Mouse (Mus musculus) neural tube, embryonic 10.5 days (tissue): Measurements from ENCODE around the gene Shank2.
A peak's percentile ranks its signal among the peaks of the same experiment; 100 is the strongest.

ENCODE experiments used
- DNase-seq: peaks from one replicate; pipeline ENCODE4 v3.0.0-alpha.2; 2017; ENCODE audit warnings: low spot score; ENCODE audit errors: extremely low spot score

Shank2 gene

DNA sequence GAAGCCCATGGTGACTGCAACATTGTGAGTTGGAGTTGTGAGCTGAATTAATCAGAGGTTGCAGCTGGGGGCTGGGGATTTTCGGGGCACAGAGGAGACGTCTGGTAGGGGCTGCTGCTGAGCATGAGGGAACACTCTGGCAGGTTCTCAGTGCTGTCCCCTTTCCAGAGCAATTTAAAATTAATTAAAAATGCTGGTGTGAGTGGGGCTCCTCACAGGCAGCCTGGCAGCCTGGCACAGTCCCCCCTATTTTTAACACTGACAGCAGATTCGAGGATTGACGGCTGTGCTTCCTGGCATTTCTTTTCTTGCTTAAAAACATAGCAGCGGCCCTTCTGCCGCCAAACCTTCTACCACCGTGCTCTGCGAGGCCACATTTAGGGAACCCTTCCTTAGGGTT is 157.8 kb downstream of the Shank2 start:
- no peak for DNase-seq

DNA sequence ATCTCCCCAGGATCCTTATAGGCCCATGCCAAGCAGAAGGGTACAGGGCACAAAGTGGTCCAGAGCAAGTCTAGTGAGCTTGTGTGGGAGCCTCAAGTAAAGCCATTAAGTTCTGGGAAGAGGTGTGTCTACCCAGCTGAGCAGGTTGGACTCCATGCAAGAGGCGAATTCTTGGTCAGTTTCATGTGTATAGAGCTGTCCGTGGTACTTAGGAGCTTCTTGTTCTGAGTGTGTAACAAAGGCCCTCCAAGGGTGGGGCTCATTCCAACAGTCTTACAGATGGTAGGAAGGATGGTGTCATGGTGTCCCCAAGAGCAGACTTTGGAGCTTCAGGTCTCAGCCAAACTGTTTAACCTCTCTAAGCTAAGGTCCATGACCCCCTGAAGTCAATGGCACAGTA is 158.3 kb downstream of the Shank2 start:
- DNase-seq = no peak

DNA sequence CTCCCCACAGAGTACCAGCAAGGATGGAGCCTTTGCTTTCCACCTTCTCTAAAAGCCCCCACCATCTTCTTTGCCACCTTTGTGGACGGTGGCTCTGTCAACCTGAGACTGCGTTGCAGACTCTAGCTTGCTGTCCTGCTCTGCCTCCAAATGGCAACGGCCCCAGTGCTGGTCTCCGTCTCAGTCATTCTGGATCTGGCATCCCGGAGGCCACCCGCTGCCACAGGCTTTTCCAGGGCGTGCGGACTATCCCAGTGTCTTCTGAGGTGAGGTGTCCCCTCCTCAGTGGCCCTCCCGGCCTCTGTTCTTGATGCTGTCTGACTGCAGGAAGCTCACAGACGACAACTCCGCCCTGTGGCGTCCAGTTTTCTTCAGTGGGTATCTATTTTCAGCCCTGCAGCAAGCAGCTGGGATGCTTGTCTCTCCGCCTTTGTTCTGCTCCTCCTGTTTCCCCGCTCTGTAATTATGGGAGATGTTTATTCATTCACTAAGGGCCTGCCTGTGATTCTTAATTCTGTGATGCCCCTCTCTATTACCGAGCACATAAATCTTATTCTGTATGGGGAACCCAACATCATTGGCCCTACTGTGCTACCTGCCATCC is 159.0 kb downstream of the Shank2 start:
- no peak for DNase-seq

- DNase-seq = no peak
Observed at GRCm38 (mm10) chr7:144170272-144170671, 168.5 kb downstream of the Shank2 start.

GRCm38 (mm10) chr7:144170686-144171085 is 169.0 kb downstream of the Shank2 start:
- no peak for DNase-seq

GRCm38 (mm10) chr7:144173869-144174268 is 172.1 kb downstream of the Shank2 start:
- no peak for DNase-seq

DNA sequence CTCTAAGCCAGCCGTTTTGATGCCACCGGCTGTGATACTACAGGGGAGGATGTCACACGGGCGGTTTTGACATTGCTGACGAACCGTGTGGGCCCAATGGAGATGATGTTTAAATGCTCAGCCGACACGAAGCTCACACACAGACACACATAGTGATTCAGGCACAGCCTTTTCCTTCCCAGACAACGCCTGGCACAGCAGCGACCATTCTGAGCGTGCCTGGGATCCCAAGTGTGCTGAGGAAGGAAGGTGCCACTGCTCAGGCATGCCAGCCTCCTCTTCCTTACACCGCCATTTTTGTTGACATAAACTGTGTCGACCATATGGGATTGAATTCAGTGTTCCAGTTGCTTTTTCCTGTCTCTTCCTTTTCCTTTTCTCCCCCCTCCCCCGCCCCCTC is 172.6 kb downstream of the Shank2 start:
- no peak for DNase-seq

GRCm38 (mm10) chr7:144175025-144175424 is 173.3 kb downstream of the Shank2 start:
- DNase-seq = no peak

- peak; percentile 56 for DNase-seq
Observed at GRCm38 (mm10) chr7:144175481-144176233, 173.9 kb downstream of the Shank2 start.

GRCm38 (mm10) chr7:144176234-144176730 is 174.6 kb downstream of the Shank2 start:
- DNase-seq = no peak

DNA sequence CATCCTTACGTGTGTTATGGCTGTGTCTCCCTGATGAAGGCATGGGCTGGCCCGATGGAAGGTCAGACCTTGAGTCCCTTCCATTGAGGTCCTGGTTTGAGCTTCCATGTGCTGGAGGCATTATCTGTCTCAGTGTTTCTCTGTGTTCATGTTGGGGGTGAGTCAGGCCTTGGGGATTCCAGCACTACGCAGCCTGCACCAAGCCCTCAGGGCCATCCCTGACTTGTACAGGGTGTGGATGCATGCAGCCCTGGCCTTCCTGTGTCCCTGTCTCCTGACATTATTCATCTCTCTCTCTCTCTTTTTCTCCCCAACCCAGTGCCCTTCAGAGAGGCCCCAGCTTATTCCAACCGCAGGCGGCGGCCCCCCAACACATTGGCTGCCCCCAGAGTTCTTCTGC is 177.7 kb downstream of the Shank2 start:
- no peak for DNase-seq

DNA sequence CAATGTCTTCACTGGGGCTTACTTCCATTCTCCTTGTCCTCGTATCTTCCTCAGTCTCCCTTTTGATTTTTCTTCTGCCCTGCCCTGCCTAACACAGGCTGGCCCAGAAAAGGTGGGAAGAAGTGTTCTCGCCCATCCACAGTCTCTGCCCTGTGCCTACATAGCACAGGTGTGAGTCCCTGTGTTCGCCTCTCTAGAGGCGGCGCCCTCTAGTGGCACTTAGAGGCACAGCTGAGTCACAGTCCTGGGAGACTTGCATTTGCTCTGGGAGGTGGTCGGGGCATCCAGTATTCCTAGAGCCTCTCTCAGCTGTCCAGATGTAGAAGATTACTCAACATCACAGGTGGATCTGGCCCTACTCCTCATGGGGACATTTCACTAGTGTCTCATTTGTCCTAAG is 179.2 kb downstream of the Shank2 start:
- DNase-seq = peak; percentile 72

- no peak for DNase-seq
Observed at GRCm38 (mm10) chr7:144187869-144188430, 186.2 kb downstream of the Shank2 start.

- no peak for DNase-seq
Observed at GRCm38 (mm10) chr7:144189446-144189845, 187.7 kb downstream of the Shank2 start.

- no peak for DNase-seq
Observed at GRCm38 (mm10) chr7:144198491-144198890, 196.8 kb downstream of the Shank2 start.

DNA sequence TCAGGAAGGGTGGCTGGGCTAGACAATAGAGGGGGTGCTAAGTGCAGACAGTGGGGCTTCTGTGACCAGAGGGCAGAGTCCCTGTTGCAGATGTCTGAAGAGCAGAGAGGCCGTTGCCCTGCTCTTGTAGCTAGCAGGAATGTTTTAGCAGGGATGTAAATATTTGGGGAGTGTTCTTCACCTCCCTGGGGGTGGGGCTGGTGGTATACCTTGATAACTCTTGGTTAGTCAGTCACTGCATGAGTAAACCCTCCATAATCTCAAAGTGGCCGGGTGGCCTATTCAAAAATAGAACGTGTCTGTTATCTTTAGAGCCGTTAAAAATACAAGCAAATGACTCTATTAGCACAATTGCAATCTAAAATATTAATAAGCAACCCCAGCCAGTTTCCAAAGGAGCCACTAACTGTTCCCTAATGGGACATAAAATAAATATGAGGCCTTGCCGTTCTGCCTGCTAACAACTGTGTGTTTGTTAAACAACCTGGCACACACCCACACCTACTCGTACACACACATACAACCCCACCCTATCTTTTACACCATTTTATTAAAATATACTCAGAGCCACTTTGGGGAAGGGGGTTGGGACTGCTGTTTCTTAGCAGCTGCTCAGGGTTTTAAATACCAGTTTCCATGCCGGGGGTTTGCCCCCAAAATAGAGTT is 200.4 kb downstream of the Shank2 start:
- no peak for DNase-seq

- no peak for DNase-seq
Observed at GRCm38 (mm10) chr7:144204290-144204689, 202.6 kb downstream of the Shank2 start.

- DNase-seq = no peak
Observed at GRCm38 (mm10) chr7:144205161-144205560, 203.4 kb downstream of the Shank2 start.

DNA sequence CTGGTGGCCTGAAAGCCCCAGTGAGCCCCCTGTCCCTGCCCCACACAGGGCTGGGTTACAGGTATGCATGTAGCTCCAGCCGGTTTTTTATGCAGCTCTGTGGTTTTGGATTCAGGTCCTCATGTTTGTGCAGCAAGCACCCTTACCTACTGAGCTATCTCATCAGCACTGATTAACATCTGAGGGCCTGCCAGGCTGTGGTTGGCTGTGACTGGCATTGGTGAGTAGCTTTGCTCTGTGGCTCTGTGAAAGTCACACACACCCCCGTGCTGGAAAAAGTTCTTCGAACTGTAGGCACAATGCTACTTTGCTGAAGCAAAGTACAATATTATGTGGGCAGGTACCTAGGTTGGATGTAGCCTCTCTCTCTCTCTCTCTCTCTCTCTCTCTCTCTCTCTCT is 204.1 kb downstream of the Shank2 start:
- DNase-seq = no peak

GRCm38 (mm10) chr7:144206254-144206653 is 204.5 kb downstream of the Shank2 start:
- DNase-seq = no peak

DNA sequence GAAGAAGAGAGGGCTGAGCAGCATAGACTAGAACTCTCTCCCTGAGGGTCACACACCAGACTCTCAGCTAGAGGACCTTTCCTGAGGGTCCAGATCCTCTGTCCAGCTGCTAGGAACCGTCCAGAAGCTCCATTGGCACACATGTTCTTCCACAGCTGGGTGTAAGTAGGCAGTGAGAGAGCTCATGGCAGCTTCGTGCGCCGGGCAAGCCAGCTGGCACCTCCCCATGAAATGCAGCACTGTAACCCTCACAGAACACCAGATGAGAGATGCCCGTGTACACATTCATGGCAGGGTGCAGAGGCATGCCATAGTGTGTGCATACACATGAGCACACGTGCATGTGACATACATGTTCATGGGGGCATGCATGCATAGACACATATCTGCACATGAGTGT is 205.4 kb downstream of the Shank2 start:
- DNase-seq = no peak

DNA sequence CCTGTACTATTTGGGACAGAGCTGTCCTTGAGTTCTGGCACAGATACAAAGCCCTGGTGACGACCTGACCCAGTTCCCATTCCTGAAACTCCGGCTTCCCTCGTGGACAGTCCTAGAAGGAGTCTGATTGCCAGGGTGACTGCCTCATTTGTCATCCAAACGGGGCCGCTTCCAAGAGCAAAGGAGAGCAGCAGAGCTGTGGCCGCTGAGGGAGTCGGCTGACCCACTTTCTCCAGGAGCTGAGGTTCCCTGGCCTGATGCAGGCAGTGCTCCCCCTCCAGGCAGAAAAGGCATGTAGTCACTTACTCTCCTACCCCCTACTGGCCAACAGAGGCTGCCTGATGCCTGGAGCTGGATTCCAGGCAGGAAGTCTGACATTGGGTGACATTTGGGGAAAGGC is 206.1 kb downstream of the Shank2 start:
- peak; percentile 32 for DNase-seq
